Mouse (Mus musculus) brain, adult 10 weeks (tissue): ENCODE results near the gene Dlgap4. TPM values are rescaled to one million over a fixed set of nuclear protein-coding genes. Genes with fewer than 3 reads are reported as not detected.

Experiments
- polyA plus RNA-seq: library from polyadenylated mRNA; stranded (reverse); fragments of 350-450 nt; fragmentation: Illumina TruSeq; extraction: RNeasy Lipid Tissue Mini Kit (QIAGEN cat#74804); gene quantifications from one replicate; pipeline ENCODE4 v1.2.3, GENCODE M21; 2015; ENCODE audit warnings: low read depth, low replicate concordance

Gene Dlgap4
- polyA plus RNA-seq = 135 TPM

DNA sequence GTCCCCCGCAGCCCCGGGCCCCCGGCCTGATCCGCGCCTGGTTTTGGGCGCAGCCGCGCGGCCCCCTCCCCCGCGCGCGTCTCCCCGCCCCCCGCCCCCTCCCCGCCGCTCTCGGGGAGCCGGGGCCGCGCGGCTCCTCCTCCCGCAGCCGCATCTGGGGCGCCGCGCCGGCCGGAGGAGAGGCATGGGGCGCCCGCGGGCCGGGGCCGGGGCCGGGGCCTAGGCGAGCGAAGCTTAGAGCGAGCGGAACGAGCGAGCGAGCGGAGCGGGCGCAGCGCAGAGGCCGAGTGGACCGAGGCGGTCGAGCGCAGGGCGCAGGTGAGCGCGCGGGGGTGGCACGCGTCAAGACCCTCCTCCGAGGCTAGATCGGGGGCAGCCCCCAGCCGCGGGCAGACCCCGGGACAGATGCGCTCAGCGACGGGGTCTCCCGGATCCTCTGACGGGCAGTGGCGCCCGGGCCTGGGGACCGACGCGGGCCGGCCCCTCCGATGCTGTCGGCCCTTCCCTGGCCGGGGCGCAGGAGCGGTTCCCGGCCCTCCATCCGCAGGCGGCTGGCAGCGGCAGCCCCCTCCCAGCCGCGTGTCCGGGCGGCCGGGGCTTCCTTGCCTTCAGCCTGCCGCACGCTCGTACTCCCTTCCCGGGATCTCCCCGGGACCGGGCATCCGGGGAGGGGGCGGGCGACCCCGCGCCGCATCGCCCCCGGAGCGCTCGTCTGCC lies at the start of gene Dlgap4:
TSS of gene Dlgap4 (plus strand) at position 165 of the 717 bp plus-strand sequence.

GRCm38 (mm10) chr2:156774738-156775454 lies 161.4 kb downstream of the Dlgap4 start, which contains the start of gene Myl9:
TSS of gene Myl9 (plus strand) at chr2:156775420.

Other genes starting within 250 kb of the Dlgap4 start
- gene Epb41l1, start 192.8 kb upstream of the Dlgap4 start, polyA plus RNA-seq = 230 TPM
- 32.4 TPM for gene Aar2, start 66.1 kb upstream of the Dlgap4 start, polyA plus RNA-seq
- gene Myl9, start 161.7 kb downstream of the Dlgap4 start, polyA plus RNA-seq = 36.4 TPM
- 1.1 TPM for gene Tgif2, start 226.3 kb downstream of the Dlgap4 start, polyA plus RNA-seq
- gene 4930518I15Rik, start 244.2 kb downstream of the Dlgap4 start, polyA plus RNA-seq = 1.6 TPM
- gene Rab5if, start 249.4 kb downstream of the Dlgap4 start, polyA plus RNA-seq = 93.8 TPM